Mouse (Mus musculus) lung, embryonic 15.5 days (tissue): ENCODE measurements around the gene Rae1. TPM values are rescaled to one million over a fixed set of nuclear protein-coding genes. Genes with fewer than 3 reads are reported as not detected.
A peak's percentile ranks its signal among the peaks of the same experiment; 100 is the strongest.

Experiments used
- ATAC-seq: fragments of 200-750 bp; cut with Nextera tagmentation; 2 replicates; pipeline ENCODE4 v1.8.0; 2017; ENCODE audit warnings: moderate number of reproducible peaks, borderline replicate concordance; ENCODE audit not compliant: low FRiP score, low TSS enrichment; ENCODE audit errors: extremely low read depth
- H3K27ac ChIP-seq: fragments of 300-500 bp; sonication (generic); 2 replicates; pipeline ENCODE4 v1.5.1; 2015; ENCODE audit warnings: moderate library complexity, mild to moderate bottlenecking, inconsistent platforms
- H3K27me3 ChIP-seq: fragments of 300-500 bp; sonication (generic); 2 replicates; pipeline ENCODE4 v1.6.1; 2015; ENCODE audit warnings: inconsistent platforms
- H3K36me3 ChIP-seq: fragments of 300-500 bp; sonication (generic); 2 replicates; pipeline ENCODE4 v1.6.1; 2015; ENCODE audit warnings: inconsistent platforms
- H3K4me1 ChIP-seq: fragments of 300-500 bp; sonication (generic); 2 replicates; pipeline ENCODE4 v1.6.1; 2015; ENCODE audit warnings: inconsistent platforms
- H3K4me2 ChIP-seq: fragments of 300-500 bp; sonication (generic); 2 replicates; pipeline ENCODE4 v1.6.1; 2015; ENCODE audit warnings: inconsistent platforms, mild to moderate bottlenecking, moderate library complexity
- H3K4me3 ChIP-seq: fragments of 300-500 bp; sonication (generic); 2 replicates; pipeline ENCODE4 v1.5.1; 2015; ENCODE audit warnings: mild to moderate bottlenecking, inconsistent platforms
- H3K9ac ChIP-seq: fragments of 300-500 bp; sonication (generic); 2 replicates; pipeline ENCODE4 v1.6.1; 2015; ENCODE audit warnings: inconsistent platforms
- H3K9me3 ChIP-seq: fragments of 300-500 bp; sonication (generic); 2 replicates; pipeline ENCODE4 v1.6.1; 2016; ENCODE audit warnings: inconsistent platforms
- WGBS: fragments of 180-500 bp; shearing (Covaris S2); methylation state at CpG from one replicate; pipeline ENCODE4 v1.1.7; 2015; 5-methylcytosine and 5-hydroxymethylcytosine counted together
- polyA plus RNA-seq: library from polyadenylated mRNA; unstranded; fragments of >200 nt; fragmentation: Nextera tagmentation; extraction: Ambion mirVana; gene quantifications from 2 replicates; pipeline ENCODE4 v1.2.1, GENCODE M21; 2015

The Rae1 gene
- polyA plus RNA-seq, 1 experiment from 2014 or later: 122 TPM

GRCm38 (mm10) chr2:172998478-172998877 is 1.4 kb upstream of the Rae1 start:
- Histone ChIP-seq H3K4me3 (no peak overlapping the region), H3K27me3 (no peaks in the 10 kb centered on the region), H3K27ac (no peak overlapping the region), H3K9me3 (no peaks in the 10 kb centered on the region), H3K4me1 (peaks cover 15% of the 10 kb centered on the region), H3K4me2 (no peak overlapping the region), H3K9ac (no peak overlapping the region), H3K36me3 (peaks cover 9% of the 10 kb centered on the region)
- 55% methylated on average over 7 of the region's 7 CpGs for WGBS
- no peak for ATAC-seq

GRCm38 (mm10) chr2:173000285-173000652 is 352 bp downstream of the Rae1 start:
- H3K4me2 ChIP-seq: peak overlapping the region; percentile 79
- no peaks in the 10 kb centered on the region for H3K9me3 ChIP-seq
- H3K27ac ChIP-seq: peak overlapping the region; percentile 87
- peak; percentile 91 for ATAC-seq
- H3K4me3 ChIP-seq: peak overlapping the region; percentile 93
- H3K36me3 ChIP-seq: peaks cover 27% of the 10 kb centered on the region
- under 1% methylated on average over 42 of the region's 42 CpGs for WGBS
- H3K27me3 ChIP-seq: no peaks in the 10 kb centered on the region
- H3K4me1 ChIP-seq: peaks cover 15% of the 10 kb centered on the region
- H3K9ac ChIP-seq: peak overlapping the region; percentile 90

GRCm38 (mm10) chr2:173000921-173001320 is 1.0 kb downstream of the Rae1 start:
- H3K27me3 ChIP-seq: no peaks in the 10 kb centered on the region
- no peak for ATAC-seq
- peaks cover 29% of the 10 kb centered on the region for H3K36me3 ChIP-seq
- 17% methylated on average over 8 of the region's 8 CpGs for WGBS
- H3K4me2 ChIP-seq: peak overlapping the region; percentile 79
- peak overlapping the region; percentile 93 for H3K4me3 ChIP-seq
- peaks cover 15% of the 10 kb centered on the region for H3K4me1 ChIP-seq
- peak overlapping the region; percentile 87; the same call in 1 of the 2 replicates for H3K27ac ChIP-seq
- H3K9me3 ChIP-seq: no peaks in the 10 kb centered on the region
- peak overlapping the region; percentile 90 for H3K9ac ChIP-seq

- Histone ChIP-seq H3K27me3 (no peaks in the 10 kb centered on the region), H3K36me3 (peaks cover 55% of the 10 kb centered on the region), H3K27ac (no peak overlapping the region), H3K4me3 (no peak overlapping the region), H3K9ac (no peak overlapping the region), H3K4me1 (peaks cover 15% of the 10 kb centered on the region), H3K9me3 (no peaks in the 10 kb centered on the region), H3K4me2 (no peak overlapping the region)
- no peak for ATAC-seq
- 90% methylated on average over 8 of the region's 8 CpGs for WGBS
Observed at GRCm38 (mm10) chr2:173003737-173004136, 3.8 kb downstream of the Rae1 start.

GRCm38 (mm10) chr2:173010220-173010717 is 10.4 kb downstream of the Rae1 start:
- Histone ChIP-seq H3K4me1 (no peaks in the 10 kb centered on the region), H3K36me3 (peaks cover 93% of the 10 kb centered on the region), H3K27ac (no peak overlapping the region), H3K9ac (no peak overlapping the region), H3K9me3 (no peaks in the 10 kb centered on the region), H3K4me3 (no peak overlapping the region), H3K4me2 (no peak overlapping the region), H3K27me3 (no peaks in the 10 kb centered on the region)
- ATAC-seq: no peak
- WGBS: 68% methylated on average over 3 of the region's 3 CpGs

- Histone ChIP-seq H3K36me3 (peaks cover 89% of the 10 kb centered on the region), H3K27ac (no peak overlapping the region), H3K27me3 (no peaks in the 10 kb centered on the region), H3K9me3 (no peaks in the 10 kb centered on the region), H3K4me3 (no peak overlapping the region), H3K4me1 (no peaks in the 10 kb centered on the region), H3K4me2 (no peak overlapping the region), H3K9ac (no peak overlapping the region)
- WGBS: 87% methylated on average over 8 of the region's 8 CpGs
- ATAC-seq: no peak
Observed at GRCm38 (mm10) chr2:173011440-173011839, 11.5 kb downstream of the Rae1 start.

GRCm38 (mm10) chr2:173014741-173015287 is 14.9 kb downstream of the Rae1 start:
- WGBS: 60% methylated on average over 7 of the region's 7 CpGs
- Histone ChIP-seq H3K9ac (no peak overlapping the region), H3K36me3 (peaks cover 56% of the 10 kb centered on the region), H3K27ac (no peak overlapping the region), H3K4me1 (peaks cover 14% of the 10 kb centered on the region), H3K9me3 (no peaks in the 10 kb centered on the region), H3K4me3 (no peak overlapping the region), H3K4me2 (no peak overlapping the region), H3K27me3 (no peaks in the 10 kb centered on the region)
- no peak for ATAC-seq

- Histone ChIP-seq H3K9ac (no peak overlapping the region), H3K9me3 (no peaks in the 10 kb centered on the region), H3K4me3 (no peak overlapping the region), H3K4me1 (peaks cover 31% of the 10 kb centered on the region), H3K36me3 (peaks cover 24% of the 10 kb centered on the region), H3K27me3 (peaks cover 11% of the 10 kb centered on the region), H3K27ac (no peak overlapping the region), H3K4me2 (no peak overlapping the region)
- WGBS: 26% methylated on average over 6 of the region's 6 CpGs
- ATAC-seq: no peak
Observed at GRCm38 (mm10) chr2:173017940-173018339, 18.0 kb downstream of the Rae1 start.

GRCm38 (mm10) chr2:173018618-173019017 is 18.7 kb downstream of the Rae1 start:
- H3K9ac ChIP-seq: no peak overlapping the region
- H3K27me3 ChIP-seq: peaks cover 11% of the 10 kb centered on the region
- H3K4me3 ChIP-seq: no peak overlapping the region
- ATAC-seq: peak; percentile 9; the same call in 1 of the 2 replicates
- peaks cover 18% of the 10 kb centered on the region for H3K36me3 ChIP-seq
- H3K9me3 ChIP-seq: no peaks in the 10 kb centered on the region
- 0 out of 2 replicates have a peak overlapping the region, but pooled peaks have one; percentile 5 for H3K4me2 ChIP-seq
- H3K27ac ChIP-seq: no peak overlapping the region
- 20% methylated on average over 8 of the region's 8 CpGs for WGBS
- H3K4me1 ChIP-seq: peaks cover 37% of the 10 kb centered on the region

GRCm38 (mm10) chr2:173019322-173019721 is 19.4 kb downstream of the Rae1 start:
- peaks cover 10% of the 10 kb centered on the region for H3K36me3 ChIP-seq
- no peak overlapping the region for H3K27ac ChIP-seq
- H3K4me2 ChIP-seq: peak overlapping the region; percentile 76
- peaks cover 11% of the 10 kb centered on the region for H3K27me3 ChIP-seq
- 19% methylated on average over 9 of the region's 9 CpGs for WGBS
- peak overlapping the region; percentile 37 for H3K4me3 ChIP-seq
- H3K9me3 ChIP-seq: no peaks in the 10 kb centered on the region
- peak overlapping the region; percentile 25 for H3K9ac ChIP-seq
- H3K4me1 ChIP-seq: peaks cover 44% of the 10 kb centered on the region
- no peak for ATAC-seq

GRCm38 (mm10) chr2:173019790-173020189 is 19.9 kb downstream of the Rae1 start:
- peak; percentile 79; the same call in 1 of the 2 replicates for ATAC-seq

GRCm38 (mm10) chr2:173020430-173020829 is 20.5 kb downstream of the Rae1 start, which contains the start of gene Rbm38:
Gene Rbm38 (plus strand): TSS chr2:173020498.
- WGBS: 40% methylated on average over 11 of the region's 11 CpGs
- Histone ChIP-seq H3K27me3 (peaks cover 11% of the 10 kb centered on the region), H3K9me3 (no peaks in the 10 kb centered on the region), H3K4me1 (peaks cover 56% of the 10 kb centered on the region), H3K9ac (peak within 1 kb of the TSS; percentile 25), H3K27ac (no peak within 1 kb of the TSS), H3K4me2 (peak within 1 kb of the TSS; percentile 92), H3K36me3 (no peaks in the 10 kb centered on the region), H3K4me3 (peak within 1 kb of the TSS; percentile 63)
- no peak for ATAC-seq

More at GRCm38 (mm10) chr2:173019790-173020189, 19.9 kb downstream of the Rae1 start:
- Histone ChIP-seq H3K4me2 (peak overlapping the region; percentile 76), H3K27me3 (peaks cover 11% of the 10 kb centered on the region), H3K4me1 (peaks cover 49% of the 10 kb centered on the region), H3K27ac (no peak overlapping the region), H3K9me3 (no peaks in the 10 kb centered on the region), H3K9ac (peak overlapping the region; percentile 25), H3K36me3 (peaks cover 6% of the 10 kb centered on the region), H3K4me3 (peak overlapping the region; percentile 37)
- under 1% methylated on average over 29 of the region's 29 CpGs for WGBS
